Mouse (Mus musculus): ENCODE results near the gene Rpl5. TPM values are rescaled to one million over a fixed set of nuclear protein-coding genes. Genes with fewer than 3 reads are reported as not detected.

Rpl5 gene
- polyA plus RNA-seq, 1 experiment from 2014 or later: 91.7 TPM

DNA sequence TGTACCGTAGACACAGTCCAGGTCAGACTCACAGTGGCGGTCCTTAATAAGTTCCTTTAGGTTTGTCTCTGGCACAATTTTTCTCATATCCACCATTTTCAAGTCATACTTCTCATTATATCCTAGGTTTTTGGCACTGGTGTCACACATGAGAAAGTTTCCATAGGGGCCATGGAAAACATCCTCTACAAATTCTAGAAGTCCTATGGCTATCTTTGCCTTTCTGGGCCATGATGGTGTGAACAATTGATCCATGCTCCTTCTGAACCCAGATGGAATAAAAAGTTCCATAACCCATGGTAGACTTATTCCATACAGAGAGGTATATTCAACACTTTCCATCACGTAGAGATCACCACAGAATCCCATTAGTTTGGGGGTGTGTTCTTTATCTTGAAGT lies 9.4 kb downstream of the Rpl5 start:
- Histone ChIP-seq H3K9me3 (no peaks in the 10 kb centered on the region), H3K36me3 (replicated peaks) (peaks cover 64% of the 10 kb centered on the region), H3K27ac (replicated peaks) (no peak overlapping the region), H3K4me3 (no peak overlapping the region), H3K27me3 (replicated peaks; ENCODE audit: low read depth, poor library complexity, severe bottlenecking) (no peaks in the 10 kb centered on the region), H3K4me1 (no peaks in the 10 kb centered on the region)
- no peak for DNase-seq (ENCODE audit: low spot score)
- 88% methylated on average over 3 of the region's 3 CpGs for WGBS

DNA sequence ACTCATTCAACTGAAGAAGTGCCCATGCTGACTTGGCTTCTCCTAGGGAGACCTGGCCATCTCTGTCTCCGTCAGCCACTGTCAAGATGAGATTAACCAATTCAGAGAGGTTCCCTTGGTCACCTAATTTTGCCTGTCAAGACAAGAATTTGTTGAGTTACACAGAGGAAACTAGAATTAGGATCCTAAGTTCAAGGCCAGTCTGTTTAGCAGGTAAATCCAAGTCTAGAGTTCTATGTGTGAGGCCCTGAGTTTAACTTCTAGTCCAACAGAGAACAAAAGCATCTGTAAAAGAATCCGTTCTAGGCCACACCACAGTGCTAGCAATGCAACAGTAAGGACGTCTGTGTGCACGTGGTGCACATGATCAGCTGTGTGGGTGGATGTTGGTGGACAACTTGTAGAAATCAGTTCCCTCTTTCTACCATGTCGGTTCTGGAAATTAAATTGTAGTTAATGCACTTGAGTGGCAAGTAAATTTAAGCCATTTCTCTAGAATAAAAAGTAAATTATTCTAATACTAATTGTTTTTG lies 9.8 kb downstream of the Rpl5 start:
- H3K4me3 ChIP-seq: no peak overlapping the region
- no peaks in the 10 kb centered on the region for H3K4me1 ChIP-seq
- no peak for DNase-seq (ENCODE audit: low spot score)
- H3K9me3 ChIP-seq: no peaks in the 10 kb centered on the region
- H3K27ac ChIP-seq (replicated peaks): no peak overlapping the region
- WGBS: 67% methylated on average over 5 of the region's 5 CpGs
- no peaks in the 10 kb centered on the region for H3K27me3 ChIP-seq (replicated peaks; ENCODE audit: low read depth, poor library complexity, severe bottlenecking)
- peaks cover 59% of the 10 kb centered on the region for H3K36me3 ChIP-seq (replicated peaks)

DNA sequence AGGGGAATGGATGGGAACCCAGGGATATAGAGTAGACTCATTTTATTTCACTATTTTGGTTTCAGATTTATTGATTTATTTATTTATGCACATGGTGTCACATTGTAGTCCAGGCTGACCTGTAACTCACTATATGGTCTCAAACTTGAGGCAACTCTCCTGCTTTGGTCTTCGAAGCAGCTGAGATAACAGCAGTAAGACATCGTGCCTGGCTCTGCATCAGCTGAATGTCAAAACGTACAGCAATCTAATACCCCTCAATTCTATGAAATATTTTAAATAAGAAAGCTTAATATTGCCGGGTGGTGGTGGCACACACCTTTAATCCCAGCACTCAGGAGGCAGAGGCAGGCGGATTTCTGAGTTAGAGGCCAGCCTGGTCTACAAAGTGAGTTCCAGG lies 10.7 kb downstream of the Rpl5 start:
- no peaks in the 10 kb centered on the region for H3K4me1 ChIP-seq
- no peak for DNase-seq (ENCODE audit: low spot score)
- no peak overlapping the region for H3K27ac ChIP-seq (replicated peaks)
- H3K4me3 ChIP-seq: no peak overlapping the region
- no peaks in the 10 kb centered on the region for H3K27me3 ChIP-seq (replicated peaks; ENCODE audit: low read depth, poor library complexity, severe bottlenecking)
- WGBS: 90% methylated on average over 5 of the region's 5 CpGs
- H3K9me3 ChIP-seq: no peaks in the 10 kb centered on the region
- peaks cover 50% of the 10 kb centered on the region for H3K36me3 ChIP-seq (replicated peaks)

DNA sequence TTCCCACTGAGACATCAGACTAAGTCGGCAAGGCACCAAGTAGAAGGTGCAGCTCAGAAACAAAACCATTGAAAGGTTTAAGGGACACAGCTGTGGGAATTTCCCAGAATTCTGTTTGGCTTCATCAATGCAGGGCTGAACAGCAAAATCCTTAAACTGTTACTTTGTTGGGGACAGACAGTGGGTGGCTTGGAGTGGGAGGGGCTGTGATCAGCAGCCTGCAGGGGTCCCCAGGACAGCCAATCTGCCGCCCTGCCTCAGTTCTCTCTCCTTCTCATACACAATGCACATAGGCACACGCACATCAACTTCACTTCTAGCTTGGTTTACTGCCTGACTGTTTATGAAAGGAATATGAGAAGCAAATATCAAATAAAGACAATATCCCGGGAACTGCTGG lies 15.0 kb downstream of the Rpl5 start:
- DNase-seq (ENCODE audit: low spot score): no peak
- peaks cover 8% of the 10 kb centered on the region for H3K36me3 ChIP-seq (replicated peaks)
- no peaks in the 10 kb centered on the region for H3K9me3 ChIP-seq
- no peaks in the 10 kb centered on the region for H3K4me1 ChIP-seq
- no peak overlapping the region for H3K27ac ChIP-seq (replicated peaks)
- H3K4me3 ChIP-seq: no peak overlapping the region
- 44% methylated on average over 4 of the region's 4 CpGs for WGBS
- H3K27me3 ChIP-seq (replicated peaks; ENCODE audit: low read depth, poor library complexity, severe bottlenecking): no peaks in the 10 kb centered on the region

DNA sequence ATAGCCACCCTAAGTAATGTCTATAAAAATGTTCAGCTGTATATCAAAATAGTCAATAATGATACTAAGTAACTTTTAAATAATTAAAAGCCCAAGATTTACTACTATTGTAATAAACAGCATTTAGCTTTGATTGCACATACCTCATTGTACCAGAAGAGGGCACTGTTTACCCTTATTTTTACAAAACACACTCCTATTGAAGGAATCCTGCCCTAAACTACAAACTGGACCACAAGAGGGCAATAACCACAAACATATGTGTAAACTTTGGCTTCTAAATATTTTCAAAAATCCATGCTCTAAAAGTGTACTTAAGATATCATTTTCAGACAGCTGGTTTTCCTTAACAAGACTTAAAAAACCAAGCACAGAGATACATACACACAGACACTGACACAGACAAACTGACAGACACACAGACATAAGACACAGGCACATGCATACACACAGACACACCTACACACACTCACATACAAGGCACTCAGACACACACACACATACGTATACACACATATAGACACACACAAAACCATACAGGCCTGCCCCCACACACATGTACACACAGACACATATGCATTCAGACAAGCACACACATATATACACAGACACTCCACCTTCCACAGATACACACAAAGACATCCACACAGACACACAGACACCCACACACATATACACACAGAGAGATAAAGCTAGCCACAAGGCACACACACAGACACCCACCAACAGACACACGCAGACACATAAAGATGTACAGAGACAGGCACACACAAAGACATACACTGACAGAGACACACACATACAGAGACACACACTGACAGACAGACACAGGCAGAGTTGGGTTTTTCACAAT lies 21.3 kb downstream of the Rpl5 start:
- H3K4me1 ChIP-seq: 0 out of 2 replicates have a peak, but pooled peaks cover 3% of the 10 kb centered on the region
- H3K9me3 ChIP-seq: no peaks in the 10 kb centered on the region
- H3K4me3 ChIP-seq: no peak overlapping the region
- no peaks in the 10 kb centered on the region for H3K27me3 ChIP-seq (replicated peaks; ENCODE audit: low read depth, poor library complexity, severe bottlenecking)
- no peaks in the 10 kb centered on the region for H3K36me3 ChIP-seq (replicated peaks)
- 79% methylated on average over 2 of the region's 2 CpGs for WGBS
- H3K27ac ChIP-seq (replicated peaks): no peak overlapping the region
- no peak for DNase-seq (ENCODE audit: low spot score)

DNA sequence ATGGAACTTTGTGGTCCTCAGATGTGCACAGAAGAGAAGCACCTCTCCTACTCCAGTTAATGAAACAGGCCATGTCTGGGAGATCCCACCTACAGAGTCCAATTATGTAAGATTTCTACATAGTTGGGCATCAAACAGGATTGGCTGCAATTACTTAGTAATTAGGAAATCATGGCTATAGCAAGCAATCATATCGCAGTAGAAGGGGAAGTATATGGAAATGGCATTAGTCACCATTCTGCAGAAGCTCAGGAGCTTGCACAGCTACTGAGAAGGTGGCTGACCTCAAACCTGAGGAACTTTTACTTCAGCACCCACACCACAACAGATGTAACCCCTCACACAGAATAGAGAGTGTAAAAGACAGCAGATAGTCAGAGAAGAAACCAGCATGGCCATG lies 22.5 kb downstream of the Rpl5 start:
- no peaks in the 10 kb centered on the region for H3K36me3 ChIP-seq (replicated peaks)
- WGBS: 88% methylated on average over 1 of the region's 1 CpGs
- no peaks in the 10 kb centered on the region for H3K27me3 ChIP-seq (replicated peaks; ENCODE audit: low read depth, poor library complexity, severe bottlenecking)
- H3K9me3 ChIP-seq: no peaks in the 10 kb centered on the region
- no peak for DNase-seq (ENCODE audit: low spot score)
- H3K4me1 ChIP-seq: 0 out of 2 replicates have a peak, but pooled peaks cover 3% of the 10 kb centered on the region
- H3K27ac ChIP-seq (replicated peaks): no peak overlapping the region
- H3K4me3 ChIP-seq: no peak overlapping the region

DNA sequence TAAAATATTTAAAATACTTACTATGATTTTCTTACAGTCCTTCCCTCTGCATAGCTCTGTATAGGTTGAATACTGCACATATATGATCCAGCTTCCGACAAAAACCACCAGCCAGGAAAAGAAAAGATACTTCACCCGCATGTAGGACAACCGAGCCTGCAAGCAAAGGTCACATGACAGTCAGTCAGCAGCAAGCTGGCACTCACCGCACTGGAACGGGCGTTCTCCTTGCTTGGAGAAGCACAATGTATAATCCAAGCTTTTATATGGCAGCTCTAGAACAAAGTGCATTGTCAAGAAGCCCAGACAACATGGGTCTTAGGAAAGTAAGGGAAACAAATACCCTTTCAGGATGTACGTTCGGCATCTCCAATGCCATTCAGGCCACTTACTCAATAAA lies 24.3 kb downstream of the Rpl5 start:
- Histone ChIP-seq H3K9me3 (no peaks in the 10 kb centered on the region), H3K4me1 (0 out of 2 replicates have a peak, but pooled peaks cover 3% of the 10 kb centered on the region), H3K36me3 (replicated peaks) (no peaks in the 10 kb centered on the region), H3K27ac (replicated peaks) (no peak overlapping the region), H3K4me3 (no peak overlapping the region), H3K27me3 (replicated peaks; ENCODE audit: low read depth, poor library complexity, severe bottlenecking) (no peaks in the 10 kb centered on the region)
- 85% methylated on average over 8 of the region's 8 CpGs for WGBS
- no peak for DNase-seq (ENCODE audit: low spot score)

DNA sequence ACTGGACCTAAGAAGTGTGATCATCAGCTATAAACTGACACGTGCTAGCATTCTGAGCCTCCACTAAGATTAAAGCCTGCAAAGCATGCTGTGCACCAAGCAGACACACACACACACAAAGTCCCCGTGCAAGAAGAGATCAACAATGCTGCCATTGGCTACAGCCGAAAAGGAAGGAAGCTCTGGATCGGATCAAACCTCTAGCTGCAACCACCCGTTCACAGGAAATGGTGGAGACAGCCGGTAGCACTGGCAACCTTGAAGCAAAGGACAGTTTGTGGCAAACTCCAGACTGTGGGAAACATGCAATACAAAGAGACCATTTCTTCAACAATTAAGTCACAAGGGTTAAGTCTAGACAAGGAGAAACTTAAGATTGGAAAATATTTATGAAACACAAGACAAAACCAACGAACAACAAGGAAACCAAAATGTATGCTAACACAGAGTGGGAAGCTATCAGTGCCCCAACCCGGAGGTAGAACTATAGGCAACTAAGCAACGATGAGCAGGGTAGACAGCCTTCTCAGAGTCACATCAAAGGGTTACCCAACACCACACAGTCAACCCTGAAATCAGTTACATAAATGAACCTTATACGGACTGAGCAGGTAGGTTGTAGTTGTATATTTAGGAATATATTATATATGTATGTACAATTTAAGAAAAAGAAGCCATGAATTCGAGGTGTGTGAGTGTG lies 26.4 kb downstream of the Rpl5 start:
- H3K4me3 ChIP-seq: no peak overlapping the region
- no peak for DNase-seq (ENCODE audit: low spot score)
- 75% methylated on average over 11 of the region's 11 CpGs for WGBS
- H3K27ac ChIP-seq (replicated peaks): no peak overlapping the region
- no peaks in the 10 kb centered on the region for H3K36me3 ChIP-seq (replicated peaks)
- H3K9me3 ChIP-seq: no peaks in the 10 kb centered on the region
- H3K27me3 ChIP-seq (replicated peaks; ENCODE audit: low read depth, poor library complexity, severe bottlenecking): no peaks in the 10 kb centered on the region
- 0 out of 2 replicates have a peak, but pooled peaks cover 3% of the 10 kb centered on the region for H3K4me1 ChIP-seq

DNA sequence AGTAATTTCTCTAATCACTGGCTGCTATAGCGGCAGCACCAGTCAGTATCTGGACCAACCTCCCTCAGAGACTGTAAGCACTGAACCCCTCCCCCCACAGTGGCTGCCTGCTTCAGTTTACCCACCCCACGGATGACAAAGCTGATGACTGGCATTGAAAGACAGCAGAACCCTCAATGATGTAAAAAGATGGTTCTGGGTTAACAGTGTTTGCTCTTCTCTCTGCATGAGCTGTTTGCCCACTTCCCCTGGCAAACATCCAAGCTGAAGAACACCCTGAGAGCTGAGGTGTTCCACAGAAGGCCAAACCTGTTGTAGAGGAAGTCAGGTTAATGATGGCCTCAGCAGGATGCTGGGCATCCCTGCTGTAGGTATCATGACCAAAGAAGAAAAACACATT lies 32.3 kb downstream of the Rpl5 start:
- Histone ChIP-seq H3K36me3 (replicated peaks) (no peaks in the 10 kb centered on the region), H3K27me3 (replicated peaks; ENCODE audit: low read depth, poor library complexity, severe bottlenecking) (no peaks in the 10 kb centered on the region), H3K4me1 (peaks cover 11% of the 10 kb centered on the region), H3K9me3 (no peaks in the 10 kb centered on the region), H3K27ac (replicated peaks) (no peak overlapping the region; the same call in 1 of the 2 replicates), H3K4me3 (no peak overlapping the region)
- 48% methylated on average over 2 of the region's 2 CpGs for WGBS
- DNase-seq (ENCODE audit: low spot score): no peak

DNA sequence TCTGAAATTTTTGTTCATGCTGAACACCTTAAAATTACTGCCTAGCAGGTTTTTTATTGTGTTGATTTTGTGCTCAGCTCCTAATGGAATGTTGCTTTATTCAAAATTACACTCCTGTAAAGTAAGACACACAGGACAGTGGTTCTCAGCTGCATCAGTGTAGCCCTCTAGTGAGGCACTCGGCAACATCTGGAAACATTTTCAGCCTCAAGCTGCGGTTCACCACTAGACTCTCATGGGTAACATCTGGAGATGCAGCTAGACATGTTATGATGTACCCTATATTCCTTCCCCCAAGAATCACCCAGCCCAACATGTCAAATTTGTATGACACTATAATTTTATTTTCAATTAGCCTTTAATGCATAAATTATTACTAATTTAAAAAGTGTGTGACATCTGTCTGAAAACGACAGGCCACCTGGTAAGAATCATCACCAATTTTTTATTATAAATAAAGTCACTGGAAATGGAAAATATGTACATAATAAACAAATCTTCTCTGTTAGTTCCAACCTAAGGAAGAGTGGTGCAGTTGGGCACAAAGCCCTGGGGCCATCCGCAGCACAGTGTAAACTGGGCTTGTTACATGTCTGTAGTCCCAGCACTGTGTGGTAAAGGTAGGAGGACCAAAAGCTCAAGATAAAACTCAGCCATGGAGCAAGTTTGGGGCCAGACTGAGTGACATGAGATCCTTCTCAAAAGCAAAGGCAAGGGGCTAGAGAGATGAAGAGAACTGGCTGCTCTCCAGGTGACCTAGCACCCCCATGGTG lies 33.1 kb downstream of the Rpl5 start:
- DNase-seq (ENCODE audit: low spot score): peak; percentile 46
- Histone ChIP-seq H3K4me1 (peaks cover 11% of the 10 kb centered on the region), H3K4me3 (no peak overlapping the region), H3K27ac (replicated peaks) (no peak overlapping the region), H3K9me3 (no peaks in the 10 kb centered on the region), H3K36me3 (replicated peaks) (no peaks in the 10 kb centered on the region), H3K27me3 (replicated peaks; ENCODE audit: low read depth, poor library complexity, severe bottlenecking) (no peaks in the 10 kb centered on the region)
- WGBS: 62% methylated on average over 4 of the region's 4 CpGs

DNA sequence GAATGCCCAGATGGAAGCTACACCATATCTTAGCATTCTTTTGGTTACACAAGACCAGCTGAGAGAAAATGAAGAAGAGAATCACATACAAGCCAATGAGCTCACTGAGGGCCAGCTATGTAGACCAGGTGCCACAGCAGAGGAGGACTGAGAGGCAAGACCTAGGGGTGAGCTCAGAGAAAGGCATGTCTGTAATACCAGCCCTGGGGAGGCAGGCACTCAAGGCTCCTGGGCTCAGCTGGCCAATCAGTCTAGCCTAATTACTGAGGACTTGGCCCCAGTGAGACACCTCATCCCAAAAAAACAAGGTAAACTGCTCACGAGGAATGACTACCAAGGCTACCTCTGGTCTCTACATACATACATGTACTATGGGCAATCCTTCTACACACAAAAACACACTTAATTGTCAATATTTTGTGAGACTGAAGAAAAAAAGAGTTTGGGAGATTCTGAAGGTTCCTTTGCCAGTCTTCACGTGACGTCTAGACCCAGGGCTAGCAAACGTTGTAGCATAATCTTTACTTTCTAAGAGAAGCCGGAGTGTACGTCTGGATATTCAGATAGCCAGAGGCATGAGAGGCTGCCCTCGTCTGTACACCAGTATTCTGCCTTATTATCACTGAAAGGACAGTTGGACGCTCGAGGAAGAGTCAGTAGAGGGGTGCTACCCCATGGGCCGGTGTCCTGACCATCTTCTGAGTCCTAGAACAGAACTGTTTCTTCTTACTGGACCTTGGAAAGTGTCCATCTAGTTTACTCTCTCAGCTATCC lies 34.7 kb downstream of the Rpl5 start:
- H3K4me3 ChIP-seq: no peak overlapping the region
- no peaks in the 10 kb centered on the region for H3K27me3 ChIP-seq (replicated peaks; ENCODE audit: low read depth, poor library complexity, severe bottlenecking)
- no peaks in the 10 kb centered on the region for H3K9me3 ChIP-seq
- no peaks in the 10 kb centered on the region for H3K36me3 ChIP-seq (replicated peaks)
- WGBS: 88% methylated on average over 10 of the region's 10 CpGs
- DNase-seq (ENCODE audit: low spot score): no peak
- H3K4me1 ChIP-seq: peaks cover 16% of the 10 kb centered on the region
- no peak overlapping the region for H3K27ac ChIP-seq (replicated peaks)

All from embryonic facial prominence, embryonic 10.5 days (tissue).